Mouse (Mus musculus): ENCODE measurements around the gene Rgl1. TPM values are rescaled to one million over a fixed set of nuclear protein-coding genes. Genes with fewer than 3 reads are reported as not detected.

The Rgl1 gene
- polyA plus RNA-seq, 1 experiment from 2014 or later: 23.0 TPM

GRCm38 (mm10) chr1:152703941-152704340 lies 62.2 kb downstream of the Rgl1 start:
- no peak for ATAC-seq (ENCODE audit: low FRiP score, low TSS enrichment)

GRCm38 (mm10) chr1:152702920-152703319 lies 63.2 kb downstream of the Rgl1 start:
- no peak for DNase-seq (ENCODE audit: low spot score)
- no peaks in the 10 kb centered on the region for H3K36me3 ChIP-seq (ENCODE audit: control insufficient read depth, insufficient read depth, low read length)
- no peak for TF ChIP-seq CTCF (IDR thresholded peaks at IDR 0.05; ENCODE audit: low read depth)
- no peak for TF ChIP-seq EP300 (optimal IDR thresholded peaks at IDR 0.05)
- ATAC-seq (ENCODE audit: low FRiP score, low TSS enrichment): no peak
- WGBS: 52% methylated on average over 6 of the region's 6 CpGs
- no peak overlapping the region for H3K4me2 ChIP-seq (replicated peaks; ENCODE audit: low read depth)
- no peak overlapping the region for H3K9ac ChIP-seq (ENCODE audit: low read length)
- no peaks in the 10 kb centered on the region for H3K9me3 ChIP-seq (ENCODE audit: control insufficient read depth, low read length)
- H3K4me1 ChIP-seq (replicated peaks; ENCODE audit: control insufficient read depth, insufficient read depth): 0 out of 2 replicates have a peak, but pooled peaks cover 2% of the 10 kb centered on the region
- no peaks in the 10 kb centered on the region for H3K27me3 ChIP-seq (ENCODE audit: control insufficient read depth, insufficient read depth, low read length)
- H3K27ac ChIP-seq (replicated peaks): no peak overlapping the region
- no peak overlapping the region for H3K4me3 ChIP-seq (ENCODE audit: low read depth, low read length)

More at GRCm38 (mm10) chr1:152703941-152704340, 62.2 kb downstream of the Rgl1 start:
- Histone ChIP-seq H3K4me2 (replicated peaks; ENCODE audit: low read depth) (no peak overlapping the region), H3K9me3 (ENCODE audit: control insufficient read depth, low read length) (no peaks in the 10 kb centered on the region), H3K4me1 (replicated peaks; ENCODE audit: control insufficient read depth, insufficient read depth) (0 out of 2 replicates have a peak, but pooled peaks cover 2% of the 10 kb centered on the region), H3K27ac (replicated peaks) (no peak overlapping the region), H3K36me3 (ENCODE audit: control insufficient read depth, insufficient read depth, low read length) (no peaks in the 10 kb centered on the region), H3K27me3 (ENCODE audit: control insufficient read depth, insufficient read depth, low read length) (no peaks in the 10 kb centered on the region), H3K9ac (ENCODE audit: low read length) (no peak overlapping the region), H3K4me3 (ENCODE audit: low read depth, low read length) (no peak overlapping the region)
- TF ChIP-seq CTCF (IDR thresholded peaks at IDR 0.05; ENCODE audit: low read depth) (no peak), EP300 (optimal IDR thresholded peaks at IDR 0.05) (no peak)
- no peak for DNase-seq (ENCODE audit: low spot score)
- WGBS: 35% methylated on average over 6 of the region's 6 CpGs

GRCm38 (mm10) chr1:152701066-152701465 lies 65.1 kb downstream of the Rgl1 start:
- no peaks in the 10 kb centered on the region for H3K36me3 ChIP-seq (ENCODE audit: control insufficient read depth, insufficient read depth, low read length)

GRCm38 (mm10) chr1:152697341-152697740 lies 68.8 kb downstream of the Rgl1 start:
- TF ChIP-seq EP300 (optimal IDR thresholded peaks at IDR 0.05): no peak
- no peak for TF ChIP-seq CTCF (IDR thresholded peaks at IDR 0.05; ENCODE audit: low read depth)
- Histone ChIP-seq H3K9ac (ENCODE audit: low read length) (no peak overlapping the region), H3K4me2 (replicated peaks; ENCODE audit: low read depth) (no peak overlapping the region), H3K27me3 (ENCODE audit: control insufficient read depth, insufficient read depth, low read length) (no peaks in the 10 kb centered on the region), H3K4me3 (ENCODE audit: low read depth, low read length) (no peak overlapping the region), H3K4me1 (replicated peaks; ENCODE audit: control insufficient read depth, insufficient read depth) (no peaks in the 10 kb centered on the region), H3K36me3 (ENCODE audit: control insufficient read depth, insufficient read depth, low read length) (no peaks in the 10 kb centered on the region), H3K9me3 (ENCODE audit: control insufficient read depth, low read length) (no peaks in the 10 kb centered on the region), H3K27ac (replicated peaks) (no peak overlapping the region)
- no peak for DNase-seq (ENCODE audit: low spot score)
- WGBS: 48% methylated on average over 3 of the region's 3 CpGs
- ATAC-seq (ENCODE audit: low FRiP score, low TSS enrichment): no peak

More at GRCm38 (mm10) chr1:152701066-152701465, 65.1 kb downstream of the Rgl1 start:
- DNase-seq (ENCODE audit: low spot score) (no peak), ATAC-seq (ENCODE audit: low FRiP score, low TSS enrichment) (no peak)
- H3K27me3 ChIP-seq (ENCODE audit: control insufficient read depth, insufficient read depth, low read length): no peaks in the 10 kb centered on the region
- H3K4me1 ChIP-seq (replicated peaks; ENCODE audit: control insufficient read depth, insufficient read depth): 0 out of 2 replicates have a peak, but pooled peaks cover 2% of the 10 kb centered on the region
- H3K4me3 ChIP-seq (ENCODE audit: low read depth, low read length): no peak overlapping the region
- H3K4me2 ChIP-seq (replicated peaks; ENCODE audit: low read depth): no peak overlapping the region
- no peak overlapping the region for H3K27ac ChIP-seq (replicated peaks)
- WGBS: 78% methylated on average over 5 of the region's 5 CpGs
- TF ChIP-seq EP300 (optimal IDR thresholded peaks at IDR 0.05): no peak
- no peak for TF ChIP-seq CTCF (IDR thresholded peaks at IDR 0.05; ENCODE audit: low read depth)
- H3K9ac ChIP-seq (ENCODE audit: low read length): no peak overlapping the region
- no peaks in the 10 kb centered on the region for H3K9me3 ChIP-seq (ENCODE audit: control insufficient read depth, low read length)

- H3K27me3 ChIP-seq (ENCODE audit: control insufficient read depth, insufficient read depth, low read length): no peaks in the 10 kb centered on the region
- no peaks in the 10 kb centered on the region for H3K4me1 ChIP-seq (replicated peaks; ENCODE audit: control insufficient read depth, insufficient read depth)
- H3K9ac ChIP-seq (ENCODE audit: low read length): no peak overlapping the region
- 52% methylated on average over 9 of the region's 9 CpGs for WGBS
- ATAC-seq (ENCODE audit: low FRiP score, low TSS enrichment) (no peak), DNase-seq (ENCODE audit: low spot score) (no peak)
- H3K36me3 ChIP-seq (ENCODE audit: control insufficient read depth, insufficient read depth, low read length): no peaks in the 10 kb centered on the region
- TF ChIP-seq CTCF (IDR thresholded peaks at IDR 0.05; ENCODE audit: low read depth) (no peak), EP300 (optimal IDR thresholded peaks at IDR 0.05) (no peak)
- no peak overlapping the region for H3K4me2 ChIP-seq (replicated peaks; ENCODE audit: low read depth)
- H3K4me3 ChIP-seq (ENCODE audit: low read depth, low read length): no peak overlapping the region
- no peak overlapping the region for H3K27ac ChIP-seq (replicated peaks)
- H3K9me3 ChIP-seq (ENCODE audit: control insufficient read depth, low read length): no peaks in the 10 kb centered on the region
Measured at GRCm38 (mm10) chr1:152695491-152695890, 70.7 kb downstream of the Rgl1 start.

GRCm38 (mm10) chr1:152689968-152690367 lies 76.2 kb downstream of the Rgl1 start:
- H3K4me2 ChIP-seq (replicated peaks; ENCODE audit: low read depth): no peak overlapping the region
- DNase-seq (ENCODE audit: low spot score): no peak
- H3K27me3 ChIP-seq (ENCODE audit: control insufficient read depth, insufficient read depth, low read length): no peaks in the 10 kb centered on the region
- WGBS: 83% methylated on average over 4 of the region's 4 CpGs
- no peak for ATAC-seq (ENCODE audit: low FRiP score, low TSS enrichment)
- H3K4me1 ChIP-seq (replicated peaks; ENCODE audit: control insufficient read depth, insufficient read depth): 0 out of 2 replicates have a peak, but pooled peaks cover 2% of the 10 kb centered on the region
- no peak overlapping the region for H3K4me3 ChIP-seq (ENCODE audit: low read depth, low read length)
- H3K9me3 ChIP-seq (ENCODE audit: control insufficient read depth, low read length): no peaks in the 10 kb centered on the region
- no peak overlapping the region for H3K27ac ChIP-seq (replicated peaks)
- H3K36me3 ChIP-seq (ENCODE audit: control insufficient read depth, insufficient read depth, low read length): no peaks in the 10 kb centered on the region
- no peak for TF ChIP-seq EP300 (optimal IDR thresholded peaks at IDR 0.05)
- TF ChIP-seq CTCF (IDR thresholded peaks at IDR 0.05; ENCODE audit: low read depth): no peak
- H3K9ac ChIP-seq (ENCODE audit: low read length): no peak overlapping the region

Data from stomach, postnatal 0 days (tissue).